Comparison of ENCODE assay signal across 27 mouse cellular contexts in the genomic region with DNA sequence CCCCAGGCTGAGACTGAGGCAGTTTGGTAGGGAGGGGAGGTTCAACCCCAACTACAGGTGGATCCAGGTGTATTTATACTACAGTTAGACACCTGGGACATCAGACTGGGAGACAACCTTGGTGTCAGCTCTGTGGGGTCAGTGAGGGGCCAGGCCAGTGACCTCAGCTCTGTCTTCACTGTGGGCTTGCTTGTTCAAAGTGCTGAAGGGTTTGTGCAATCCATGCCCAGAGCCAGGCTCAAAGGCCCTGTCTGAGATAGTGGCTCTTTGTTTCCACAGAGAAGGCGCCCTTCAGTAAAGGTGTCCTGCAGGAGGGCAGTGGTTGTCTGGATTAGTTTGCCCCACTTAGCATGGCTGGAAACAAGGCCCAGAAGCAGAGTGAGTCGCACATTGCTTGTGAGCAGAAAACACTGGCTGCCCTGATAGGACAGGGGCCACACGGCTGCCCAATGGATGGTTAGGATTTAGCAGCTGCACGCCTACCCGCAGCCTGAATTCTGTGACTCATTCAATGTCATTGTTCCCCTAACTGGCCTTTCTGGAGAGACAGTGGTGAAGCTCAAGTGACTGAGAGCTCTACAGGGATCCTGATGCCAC.
DNase-seq lines count a peak whose midpoint lies in the region; ATAC-seq and TF ChIP-seq lines count a peak whose summit lies in the region.
"Had no signal": no experiment of that assay in that cellular context is flagged by ENCODE, and none has a peak within 500 bp of the region (broad histone marks: within the 10 kb centered on the region; RNA-seq: fewer than 3 reads in every experiment).

No protein-coding gene starts in this region.

- no peak for ATAC-seq in midbrain, embryonic 11.5 days (ENCODE audit: low FRiP score)
- ATAC-seq in midbrain, postnatal 0 days (ENCODE audit: low FRiP score): no peak
- peak; percentile 42; the same call in 1 of the 2 replicates for ATAC-seq in liver, embryonic 12.5 days
- ATAC-seq in stomach, postnatal 0 days (ENCODE audit: low FRiP score, low TSS enrichment): peak; percentile 35; the same call in 1 of the 2 replicates
- ATAC-seq: CD4-positive, CD25-positive, alpha-beta regulatory T cell, adult 4 months; forebrain, embryonic 13.5 days; inflammation-experienced regulatory T-cells, adult 6 months; lung, postnatal 0 days; midbrain, embryonic 16.5 days had no signal

- WGBS in midbrain, embryonic 11.5 days: 82% methylated on average over 5 of the region's 5 CpGs
- WGBS in midbrain, postnatal 0 days: 84% methylated on average over 5 of the region's 5 CpGs
- 59% methylated on average over 5 of the region's 5 CpGs for WGBS in liver, embryonic 12.5 days (ENCODE audit: insufficient replicate concordance)
- 73% methylated on average over 5 of the region's 5 CpGs for WGBS in stomach, postnatal 0 days

- H3K4me1 ChIP-seq in midbrain, embryonic 11.5 days (ENCODE audit: control insufficient read depth, insufficient read depth, low read length): no peaks in the 10 kb centered on the region
- H3K4me1 ChIP-seq in midbrain, postnatal 0 days (ENCODE audit: insufficient read depth, low read length): no peaks in the 10 kb centered on the region
- no peaks in the 10 kb centered on the region for H3K4me1 ChIP-seq in liver, embryonic 12.5 days
- no peaks in the 10 kb centered on the region for H3K4me1 ChIP-seq in stomach, postnatal 0 days (replicated peaks; ENCODE audit: control insufficient read depth, insufficient read depth)
- H3K4me1 ChIP-seq: heart, embryonic 15.5 days had no signal

- TF ChIP-seq CTCF in midbrain, postnatal 0 days (IDR thresholded peaks at IDR 0.05): no peak
- TF ChIP-seq CTCF in stomach, postnatal 0 days (IDR thresholded peaks at IDR 0.05; ENCODE audit: low read depth): no peak

- H3K27me3 ChIP-seq in midbrain, embryonic 11.5 days (ENCODE audit: control insufficient read depth, insufficient read depth, low read length): no peaks in the 10 kb centered on the region
- no peaks in the 10 kb centered on the region for H3K27me3 ChIP-seq in midbrain, postnatal 0 days (ENCODE audit: insufficient read depth, low read length)
- H3K27me3 ChIP-seq in liver, embryonic 12.5 days (replicated peaks): no peaks in the 10 kb centered on the region
- H3K27me3 ChIP-seq in stomach, postnatal 0 days (ENCODE audit: control insufficient read depth, insufficient read depth, low read length): no peaks in the 10 kb centered on the region
- H3K27me3 ChIP-seq: embryonic facial prominence, embryonic 12.5 days; forebrain, embryonic 13.5 days; heart, embryonic 15.5 days; limb, embryonic 13.5 days had no signal

- DNase-seq in adrenal gland, adult 8-10 months: peak; percentile 13
- DNase-seq in adrenal gland, postnatal 10 days: no peak
- DNase-seq in midbrain, embryonic 11.5 days (ENCODE audit: low spot score, missing footprints): peak; percentile 51
- DNase-seq in midbrain, postnatal 0 days (ENCODE audit: low spot score): no peak
- DNase-seq in stomach, postnatal 0 days (ENCODE audit: low spot score): no peak
- DNase-seq in right cerebral cortex, adult 18-20 months: no peak
- DNase-seq in cerebellum, postnatal 36 days: no peak
- DNase-seq: cerebellum, adult 11 months; cerebellum, adult 9-11 months; gastrocnemius, adult 2 months; heart, postnatal 36 days; kidney, adult 9 months; kidney, postnatal 14 days; right cerebral cortex, postnatal 25 days; thymus, postnatal 14 days had no signal

- no peak overlapping the region for H3K4me3 ChIP-seq in midbrain, embryonic 11.5 days (ENCODE audit: low read depth, low read length)
- no peak overlapping the region for H3K4me3 ChIP-seq in midbrain, postnatal 0 days (ENCODE audit: low read depth, low read length)
- H3K4me3 ChIP-seq in liver, embryonic 12.5 days: no peak overlapping the region
- H3K4me3 ChIP-seq in stomach, postnatal 0 days (ENCODE audit: low read depth, low read length): no peak overlapping the region
- H3K4me3 ChIP-seq: embryonic facial prominence, embryonic 12.5 days; forebrain, embryonic 13.5 days; gastrocnemius, adult 2 months; heart, embryonic 15.5 days; layer of hippocampus, adult 2 months; limb, embryonic 13.5 days had no signal

- H3K36me3 ChIP-seq in midbrain, embryonic 11.5 days (ENCODE audit: control insufficient read depth, insufficient read depth, low read length): no peaks in the 10 kb centered on the region
- no peaks in the 10 kb centered on the region for H3K36me3 ChIP-seq in midbrain, postnatal 0 days (ENCODE audit: insufficient read depth, low read length)
- no peaks in the 10 kb centered on the region for H3K36me3 ChIP-seq in liver, embryonic 12.5 days
- no peaks in the 10 kb centered on the region for H3K36me3 ChIP-seq in stomach, postnatal 0 days (ENCODE audit: control insufficient read depth, insufficient read depth, low read length)
- H3K36me3 ChIP-seq: embryonic facial prominence, embryonic 12.5 days; heart, embryonic 15.5 days; limb, embryonic 13.5 days had no signal

- no peak overlapping the region for H3K27ac ChIP-seq in midbrain, embryonic 11.5 days (ENCODE audit: low read depth, low read length)
- no peak overlapping the region for H3K27ac ChIP-seq in midbrain, postnatal 0 days (ENCODE audit: low read depth, low read length)
- no peak overlapping the region for H3K27ac ChIP-seq in liver, embryonic 12.5 days
- no peak overlapping the region for H3K27ac ChIP-seq in stomach, postnatal 0 days (replicated peaks)
- H3K27ac ChIP-seq: embryonic facial prominence, embryonic 12.5 days; forebrain, embryonic 13.5 days; gastrocnemius, adult 2 months; heart, embryonic 15.5 days; hindbrain, embryonic 14.5 days; layer of hippocampus, adult 2 months; limb, embryonic 13.5 days; macrophage had no signal

- no peak overlapping the region for H3K4me2 ChIP-seq in midbrain, embryonic 11.5 days
- H3K4me2 ChIP-seq in midbrain, postnatal 0 days (ENCODE audit: low read depth, low read length, poor library complexity, severe bottlenecking): no peak overlapping the region
- H3K4me2 ChIP-seq in liver, embryonic 12.5 days: no peak overlapping the region
- H3K4me2 ChIP-seq in stomach, postnatal 0 days (replicated peaks; ENCODE audit: low read depth): no peak overlapping the region
- H3K4me2 ChIP-seq: embryonic facial prominence, embryonic 12.5 days; forebrain, embryonic 13.5 days; heart, embryonic 15.5 days; hindbrain, embryonic 14.5 days; limb, embryonic 13.5 days had no signal

- no peak overlapping the region for H3K9ac ChIP-seq in midbrain, embryonic 11.5 days (ENCODE audit: low read length)
- no peak overlapping the region for H3K9ac ChIP-seq in midbrain, postnatal 0 days (replicated peaks; ENCODE audit: low read length, poor library complexity, severe bottlenecking)
- H3K9ac ChIP-seq in liver, embryonic 12.5 days: no peak overlapping the region
- no peak overlapping the region for H3K9ac ChIP-seq in stomach, postnatal 0 days (ENCODE audit: low read length)
- H3K9ac ChIP-seq: embryonic facial prominence, embryonic 12.5 days; forebrain, embryonic 13.5 days; heart, embryonic 15.5 days; hindbrain, embryonic 14.5 days; limb, embryonic 13.5 days had no signal

- no peaks in the 10 kb centered on the region for H3K9me3 ChIP-seq in midbrain, embryonic 11.5 days (ENCODE audit: control insufficient read depth, low read length)
- H3K9me3 ChIP-seq in midbrain, postnatal 0 days (ENCODE audit: low read length): no peaks in the 10 kb centered on the region
- no peaks in the 10 kb centered on the region for H3K9me3 ChIP-seq in liver, embryonic 12.5 days (replicated peaks)
- H3K9me3 ChIP-seq in stomach, postnatal 0 days (ENCODE audit: control insufficient read depth, low read length): no peaks in the 10 kb centered on the region
- H3K9me3 ChIP-seq: embryonic facial prominence, embryonic 12.5 days; forebrain, embryonic 13.5 days; heart, embryonic 15.5 days; limb, embryonic 13.5 days had no signal

- no peak for TF ChIP-seq EP300 in stomach, postnatal 0 days (optimal IDR thresholded peaks at IDR 0.05)

Comparison
In these comparisons a context has a peak if more than half of its experiments do, and no peak if none do; other contexts are left out.
1. DNase-seq: peak in adrenal gland, adult 8-10 months (single experiment) and midbrain, embryonic 11.5 days (single experiment); none in adrenal gland, postnatal 10 days (single experiment), midbrain, postnatal 0 days (single experiment), stomach, postnatal 0 days (single experiment), right cerebral cortex, adult 18-20 months (single experiment) and cerebellum, postnatal 36 days (0 of 2).
2. ATAC-seq: peak in liver, embryonic 12.5 days (single experiment) and stomach, postnatal 0 days (single experiment); none in midbrain, embryonic 11.5 days (single experiment) and midbrain, postnatal 0 days (single experiment).